12 mouse cellular contexts compared by ENCODE assay signal in the genomic region with DNA sequence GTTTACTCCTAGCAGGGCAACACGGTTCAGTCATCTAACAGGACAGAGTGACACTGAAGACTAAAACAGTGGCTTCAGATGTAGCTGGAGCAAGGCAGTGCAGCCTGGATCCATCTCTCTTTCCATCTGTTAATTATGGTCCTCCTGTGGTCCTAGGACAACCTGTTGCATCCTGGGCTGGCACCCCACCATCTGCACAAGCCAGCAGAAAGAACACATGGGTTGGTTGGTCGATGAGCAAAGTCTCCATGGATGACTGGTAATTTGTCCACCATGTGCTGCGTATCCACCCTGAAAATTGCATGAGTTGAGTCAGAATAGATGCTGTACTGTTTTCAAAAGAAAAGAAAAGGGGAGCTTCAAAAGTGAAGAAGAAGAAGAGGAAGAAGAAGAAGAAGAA.
"Had no signal": no experiment of that assay in that cellular context is flagged by ENCODE, and none has a peak within 500 bp of the region (broad histone marks: within the 10 kb centered on the region; RNA-seq: fewer than 3 reads in every experiment).

No protein-coding gene starts in this region.

- DNase-seq: gastrocnemius, postnatal 14 days; gastrocnemius, postnatal 36 days; heart, adult 18-20 months; heart, postnatal 10 days; heart, postnatal 36 days; kidney, adult 11 months; kidney, adult 2 months; kidney, adult 9 months; kidney, postnatal 14 days; kidney, postnatal 36 days; layer of hippocampus, adult 9-11 months; layer of hippocampus, postnatal 36 days had no signal
